Mouse (Mus musculus) bone marrow macrophage, adult 2 months (primary cell): ENCODE data around the gene Hpd.

Experiments used
- CTCF ChIP-seq: IDR thresholded peaks from 2 replicates; pipeline ENCODE4 v1.5.1; 2012; ENCODE audit warnings: low read depth, mild to moderate bottlenecking, low read length, moderate library complexity
- POLR2A ChIP-seq: IDR thresholded peaks from 2 replicates; pipeline ENCODE4 v1.6.1; 2012; ENCODE audit warnings: mild to moderate bottlenecking, low read depth, low read length, borderline replicate concordance

DNA sequence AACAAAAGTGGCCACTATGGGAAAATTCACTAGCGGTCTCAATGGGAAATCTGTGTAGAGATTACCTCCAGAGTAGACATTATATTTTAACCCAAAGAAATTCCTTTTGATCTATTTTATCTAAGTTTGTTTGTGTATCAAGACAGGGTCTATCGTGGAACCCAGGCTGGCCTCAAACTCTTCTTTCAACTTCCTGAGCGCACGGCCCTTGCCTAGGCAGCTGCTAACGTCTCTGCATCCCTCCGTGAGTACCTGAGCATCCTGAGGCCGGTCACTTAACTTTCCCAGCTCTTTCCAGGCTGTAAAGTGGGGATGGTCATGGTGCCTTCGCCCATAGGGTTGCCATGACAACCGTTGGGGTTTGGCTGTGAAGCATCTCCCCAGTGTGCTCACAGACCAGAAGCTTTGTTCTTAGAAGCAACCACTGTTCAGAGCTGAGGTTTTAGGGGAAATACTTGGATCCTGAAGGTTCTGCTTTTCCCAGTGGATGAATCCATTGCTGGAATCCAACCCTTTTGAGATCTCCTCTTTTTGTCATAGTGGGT is 10.2 kb upstream of the Hpd start:
- no peak for TF ChIP-seq POLR2A
- TF ChIP-seq CTCF, result no peak
